Mouse (Mus musculus): ENCODE measurements around the gene Nipsnap2. TPM values are rescaled to one million over a fixed set of nuclear protein-coding genes. Genes with fewer than 3 reads are reported as not detected.
"Not testable (repeated sequence)": the region's sequence is repeated elsewhere in the genome, so short reads cannot be mapped to it uniquely, and the experiment has no call there.

The Nipsnap2 gene
- polyA plus RNA-seq, 1 experiment from 2014 or later: 92.1 TPM

- no peak for ATAC-seq (replicated peaks; ENCODE audit: insufficient number of reproducible peaks, low FRiP score, low TSS enrichment, low read depth)
- no peak for DNase-seq (ENCODE audit: low spot score)
Observed at GRCm38 (mm10) chr5:129770443-129771355, 45.8 kb downstream of the Nipsnap2 start.

GRCm38 (mm10) chr5:129772433-129772832 lies 47.6 kb downstream of the Nipsnap2 start:
- Histone ChIP-seq H3K9ac (replicated peaks; ENCODE audit: low read length) (no peak overlapping the region), H3K4me1 (ENCODE audit: control insufficient read depth, insufficient read depth, low read length) (no peaks in the 10 kb centered on the region), H3K4me3 (ENCODE audit: low read depth, low read length) (no peak overlapping the region), H3K36me3 (replicated peaks; ENCODE audit: control insufficient read depth, insufficient read depth, low read depth, low read length) (no peaks in the 10 kb centered on the region), H3K27ac (replicated peaks; ENCODE audit: low read depth, low read length) (no peak overlapping the region), H3K4me2 (ENCODE audit: low read depth, low read length) (no peak overlapping the region), H3K9me3 (replicated peaks; ENCODE audit: control insufficient read depth, low read length) (no peaks in the 10 kb centered on the region), H3K27me3 (ENCODE audit: control insufficient read depth, insufficient read depth, low read length) (no peaks in the 10 kb centered on the region)
- DNase-seq (ENCODE audit: low spot score) (no peak), ATAC-seq (replicated peaks; ENCODE audit: insufficient number of reproducible peaks, low FRiP score, low TSS enrichment, low read depth) (no peak)
- WGBS: 82% methylated on average over 10 of the region's 10 CpGs

More at GRCm38 (mm10) chr5:129770443-129771355, 45.8 kb downstream of the Nipsnap2 start:
- Histone ChIP-seq H3K4me2 (ENCODE audit: low read depth, low read length) (no peak overlapping the region), H3K27ac (replicated peaks; ENCODE audit: low read depth, low read length) (no peak overlapping the region), H3K4me3 (ENCODE audit: low read depth, low read length) (no peak overlapping the region), H3K27me3 (ENCODE audit: control insufficient read depth, insufficient read depth, low read length) (no peaks in the 10 kb centered on the region), H3K9ac (replicated peaks; ENCODE audit: low read length) (no peak overlapping the region), H3K9me3 (replicated peaks; ENCODE audit: control insufficient read depth, low read length) (no peaks in the 10 kb centered on the region), H3K4me1 (ENCODE audit: control insufficient read depth, insufficient read depth, low read length) (no peaks in the 10 kb centered on the region), H3K36me3 (replicated peaks; ENCODE audit: control insufficient read depth, insufficient read depth, low read depth, low read length) (no peaks in the 10 kb centered on the region)
- 89% methylated on average over 23 of the region's 23 CpGs for WGBS

GRCm38 (mm10) chr5:129773330-129773729 lies 48.5 kb downstream of the Nipsnap2 start:
- ATAC-seq (replicated peaks; ENCODE audit: insufficient number of reproducible peaks, low FRiP score, low TSS enrichment, low read depth); H3K4me2 ChIP-seq (ENCODE audit: low read depth, low read length); H3K9ac ChIP-seq (replicated peaks; ENCODE audit: low read length); H3K36me3 ChIP-seq (replicated peaks; ENCODE audit: control insufficient read depth, insufficient read depth, low read depth, low read length); H3K27ac ChIP-seq (replicated peaks; ENCODE audit: low read depth, low read length); H3K27me3 ChIP-seq (ENCODE audit: control insufficient read depth, insufficient read depth, low read length); H3K4me1 ChIP-seq (ENCODE audit: control insufficient read depth, insufficient read depth, low read length); H3K4me3 ChIP-seq (ENCODE audit: low read depth, low read length); DNase-seq (ENCODE audit: low spot score); H3K9me3 ChIP-seq (replicated peaks; ENCODE audit: control insufficient read depth, low read length): not testable (repeated sequence)
- WGBS: 79% methylated on average over 4 of the region's 4 CpGs

- no peak for DNase-seq (ENCODE audit: low spot score)
- WGBS: 83% methylated on average over 3 of the region's 3 CpGs
Observed at GRCm38 (mm10) chr5:129774661-129775060, 49.8 kb downstream of the Nipsnap2 start.

DNA sequence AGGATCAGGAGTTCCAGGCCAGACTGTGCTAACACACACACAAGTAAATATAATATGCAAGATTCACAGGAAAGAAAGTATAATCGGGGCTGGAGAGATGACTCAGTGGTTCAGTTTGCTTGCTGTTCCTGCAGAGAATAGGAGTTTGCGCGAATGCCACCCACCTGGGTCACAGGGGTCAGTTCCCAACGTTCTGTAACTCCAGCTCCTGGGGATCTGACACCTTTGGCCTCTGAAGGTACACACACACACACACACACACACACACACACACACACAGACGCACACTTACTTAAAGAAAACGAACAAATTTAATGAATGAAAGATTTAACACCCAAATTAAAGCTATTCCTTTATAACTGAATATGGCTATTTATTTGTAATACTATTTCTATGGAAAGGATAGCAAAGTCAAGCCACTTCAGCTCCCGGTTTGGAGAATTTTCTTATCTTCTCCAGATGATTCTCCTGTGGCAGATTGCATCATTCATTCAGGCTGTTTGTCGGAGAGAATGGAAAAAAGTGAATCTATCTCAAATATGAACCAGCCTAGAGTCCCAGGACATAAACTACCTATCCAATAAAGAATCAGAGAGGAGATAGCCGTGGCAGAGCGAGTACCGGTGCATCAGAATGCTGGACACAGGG lies 53.6 kb downstream of the Nipsnap2 start:
- ATAC-seq (replicated peaks; ENCODE audit: insufficient number of reproducible peaks, low FRiP score, low TSS enrichment, low read depth) (no peak), DNase-seq (ENCODE audit: low spot score) (no peak)
- H3K9me3 ChIP-seq (replicated peaks; ENCODE audit: control insufficient read depth, low read length): no peaks in the 10 kb centered on the region
- no peaks in the 10 kb centered on the region for H3K4me1 ChIP-seq (ENCODE audit: control insufficient read depth, insufficient read depth, low read length)
- H3K36me3 ChIP-seq (replicated peaks; ENCODE audit: control insufficient read depth, insufficient read depth, low read depth, low read length): no peaks in the 10 kb centered on the region
- WGBS: 37% methylated on average over 11 of the region's 11 CpGs
- no peak overlapping the region for H3K27ac ChIP-seq (replicated peaks; ENCODE audit: low read depth, low read length)
- peak overlapping the region; percentile 73 for H3K4me2 ChIP-seq (ENCODE audit: low read depth, low read length)
- H3K4me3 ChIP-seq (ENCODE audit: low read depth, low read length): peak overlapping the region; percentile 42
- H3K9ac ChIP-seq (replicated peaks; ENCODE audit: low read length): peak overlapping the region; percentile 60
- H3K27me3 ChIP-seq (ENCODE audit: control insufficient read depth, insufficient read depth, low read length): no peaks in the 10 kb centered on the region

More at GRCm38 (mm10) chr5:129774661-129775060, 49.8 kb downstream of the Nipsnap2 start:
- no peaks in the 10 kb centered on the region for H3K4me1 ChIP-seq (ENCODE audit: control insufficient read depth, insufficient read depth, low read length)
- no peaks in the 10 kb centered on the region for H3K9me3 ChIP-seq (replicated peaks; ENCODE audit: control insufficient read depth, low read length)
- H3K27me3 ChIP-seq (ENCODE audit: control insufficient read depth, insufficient read depth, low read length): no peaks in the 10 kb centered on the region
- H3K36me3 ChIP-seq (replicated peaks; ENCODE audit: control insufficient read depth, insufficient read depth, low read depth, low read length): no peaks in the 10 kb centered on the region
- H3K4me2 ChIP-seq (ENCODE audit: low read depth, low read length): no peak overlapping the region
- H3K4me3 ChIP-seq (ENCODE audit: low read depth, low read length): no peak overlapping the region
- H3K9ac ChIP-seq (replicated peaks; ENCODE audit: low read length): no peak overlapping the region
- no peak for ATAC-seq (replicated peaks; ENCODE audit: insufficient number of reproducible peaks, low FRiP score, low TSS enrichment, low read depth)
- H3K27ac ChIP-seq (replicated peaks; ENCODE audit: low read depth, low read length): no peak overlapping the region

DNA sequence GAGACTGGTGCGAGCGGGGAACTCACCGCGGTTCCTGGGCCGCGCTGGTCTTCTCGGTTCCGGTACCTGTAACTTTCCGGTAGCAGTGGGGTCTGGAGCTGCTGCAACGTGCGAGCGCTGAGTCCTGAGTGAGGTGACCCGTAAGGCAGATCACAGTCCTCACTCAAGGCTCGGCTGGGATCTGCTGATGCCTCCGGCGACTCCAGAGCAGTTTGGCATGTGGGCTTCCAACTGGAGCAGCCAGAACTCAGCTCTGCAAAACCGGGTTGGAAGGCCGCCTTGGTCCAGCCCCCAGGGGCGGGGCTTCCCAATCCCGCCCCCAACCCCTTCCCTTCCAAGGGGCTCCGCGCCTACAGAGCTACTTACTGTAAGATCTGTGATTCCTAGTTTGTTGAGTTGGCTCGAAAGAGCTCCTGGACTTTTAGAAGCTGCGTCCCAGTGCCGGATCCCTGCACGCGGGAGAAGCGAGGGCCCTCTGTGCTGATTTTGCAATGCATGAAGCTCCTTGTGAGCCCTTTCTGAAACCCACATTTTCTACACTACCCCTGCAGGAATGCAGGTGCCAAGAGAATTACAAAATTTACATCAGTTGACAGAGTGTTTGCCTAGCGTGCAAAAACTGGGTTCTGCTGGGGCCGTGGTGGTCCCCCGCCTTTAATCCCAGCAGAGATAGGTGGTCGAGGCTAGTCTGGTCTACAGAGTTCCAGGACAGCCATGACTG lies 54.3 kb downstream of the Nipsnap2 start:
- Histone ChIP-seq H3K9ac (replicated peaks; ENCODE audit: low read length) (peak overlapping the region; percentile 60), H3K27ac (replicated peaks; ENCODE audit: low read depth, low read length) (no peak overlapping the region), H3K9me3 (replicated peaks; ENCODE audit: control insufficient read depth, low read length) (no peaks in the 10 kb centered on the region), H3K36me3 (replicated peaks; ENCODE audit: control insufficient read depth, insufficient read depth, low read depth, low read length) (no peaks in the 10 kb centered on the region), H3K27me3 (ENCODE audit: control insufficient read depth, insufficient read depth, low read length) (no peaks in the 10 kb centered on the region), H3K4me1 (ENCODE audit: control insufficient read depth, insufficient read depth, low read length) (no peaks in the 10 kb centered on the region), H3K4me2 (ENCODE audit: low read depth, low read length) (peak overlapping the region; percentile 73), H3K4me3 (ENCODE audit: low read depth, low read length) (peak overlapping the region; percentile 42)
- ATAC-seq (replicated peaks; ENCODE audit: insufficient number of reproducible peaks, low FRiP score, low TSS enrichment, low read depth): peak; percentile 88
- DNase-seq (ENCODE audit: low spot score): peak; percentile 91
- 2% methylated on average over 32 of the region's 32 CpGs for WGBS

DNA sequence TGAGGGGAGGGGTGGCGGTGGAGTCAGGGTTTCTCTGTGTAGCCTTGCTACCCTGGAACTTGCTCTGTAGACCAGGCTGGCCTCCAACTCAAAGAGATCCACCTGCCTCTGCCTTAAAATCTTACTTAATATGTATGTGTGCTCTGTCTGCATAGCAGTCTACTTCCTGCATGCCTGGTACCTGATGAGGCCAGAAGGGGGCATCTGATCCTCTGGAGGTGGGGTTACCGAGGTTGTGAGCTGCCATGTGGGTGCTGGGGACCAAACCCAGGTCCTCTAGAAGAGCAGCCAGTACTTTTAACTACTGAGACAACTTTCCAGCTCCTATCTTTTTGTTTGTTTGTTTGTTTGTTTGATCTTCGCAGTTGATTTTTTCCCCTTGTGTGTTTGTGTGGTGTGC lies 55.3 kb downstream of the Nipsnap2 start:
- Histone ChIP-seq H3K27me3 (ENCODE audit: control insufficient read depth, insufficient read depth, low read length) (no peaks in the 10 kb centered on the region), H3K4me1 (ENCODE audit: control insufficient read depth, insufficient read depth, low read length) (no peaks in the 10 kb centered on the region), H3K27ac (replicated peaks; ENCODE audit: low read depth, low read length) (no peak overlapping the region), H3K9ac (replicated peaks; ENCODE audit: low read length) (no peak overlapping the region), H3K9me3 (replicated peaks; ENCODE audit: control insufficient read depth, low read length) (no peaks in the 10 kb centered on the region), H3K4me2 (ENCODE audit: low read depth, low read length) (no peak overlapping the region; the same call in 1 of the 2 replicates), H3K36me3 (replicated peaks; ENCODE audit: control insufficient read depth, insufficient read depth, low read depth, low read length) (no peaks in the 10 kb centered on the region), H3K4me3 (ENCODE audit: low read depth, low read length) (no peak overlapping the region)
- WGBS: 95% methylated on average over 3 of the region's 3 CpGs
- no peak for ATAC-seq (replicated peaks; ENCODE audit: insufficient number of reproducible peaks, low FRiP score, low TSS enrichment, low read depth)
- no peak for DNase-seq (ENCODE audit: low spot score)

Measured in embryonic facial prominence, embryonic 11.5 days (tissue).